Mouse (Mus musculus) intestine, postnatal 0 days (tissue): Measurements from ENCODE around the gene Lypd4. TPM values are rescaled to one million over a fixed set of nuclear protein-coding genes. Genes with fewer than 3 reads are reported as not detected.
"Not testable (repeated sequence)": the region's sequence is repeated elsewhere in the genome, so short reads cannot be mapped to it uniquely, and the experiment has no call there.

Experiments
- ATAC-seq: fragments of 200-750 bp; cut with Nextera tagmentation; 2 replicates; pipeline ENCODE4 v1.8.0; 2017; ENCODE audit warnings: mild to moderate bottlenecking, moderate TSS enrichment, moderate library complexity
- H3K27ac ChIP-seq: fragments of 300-500 bp; sonication (generic); 2 replicates; pipeline ENCODE4 v1.5.1; 2014; ENCODE audit warnings: mild to moderate bottlenecking, low read depth, low read length, moderate library complexity
- H3K27me3 ChIP-seq: fragments of 300-500 bp; sonication (generic); replicated peaks from 2 replicates; pipeline ENCODE4 v1.6.1; 2014; ENCODE audit warnings: low read length, mixed read lengths; ENCODE audit not compliant: control insufficient read depth, insufficient read depth
- H3K36me3 ChIP-seq: fragments of 300-500 bp; sonication (generic); 2 replicates; pipeline ENCODE4 v1.6.1; 2014; ENCODE audit warnings: mild to moderate bottlenecking, moderate library complexity; ENCODE audit not compliant: control insufficient read depth, insufficient read depth
- H3K4me1 ChIP-seq: fragments of 300-500 bp; sonication (generic); replicated peaks from 2 replicates; pipeline ENCODE4 v1.6.1; 2014; ENCODE audit warnings: antibody characterized with exemption, low read length, mixed read lengths; ENCODE audit not compliant: control insufficient read depth, insufficient read depth
- H3K4me2 ChIP-seq: fragments of 300-500 bp; sonication (generic); replicated peaks from 2 replicates; pipeline ENCODE4 v1.6.1; 2014; ENCODE audit warnings: low read depth, mild to moderate bottlenecking, moderate library complexity
- H3K4me3 ChIP-seq: fragments of 300-500 bp; sonication (generic); 2 replicates; pipeline ENCODE4 v1.5.1; 2014; ENCODE audit warnings: low read depth, low read length
- H3K9ac ChIP-seq: fragments of 300-500 bp; sonication (generic); 2 replicates; pipeline ENCODE4 v1.6.1; 2014; ENCODE audit warnings: mild to moderate bottlenecking, low read depth, low read length
- H3K9me3 ChIP-seq: fragments of 300-500 bp; sonication (generic); 2 replicates; pipeline ENCODE4 v1.6.1; 2016; ENCODE audit warnings: mixed run types; ENCODE audit not compliant: control insufficient read depth
- CTCF ChIP-seq: sonication (generic); IDR thresholded peaks from 2 replicates; pipeline ENCODE4 v1.5.1; 2016; ENCODE audit warnings: low read depth, mild to moderate bottlenecking, control low read depth, antibody characterized with exemption, moderate library complexity
- WGBS: fragments of 180-500 bp; shearing (Covaris S2); extraction: QIAGEN DNeasy Blood & Tissue Kit; methylation state at CpG from one replicate; pipeline ENCODE4 v1.1.7; 2014; 5-methylcytosine and 5-hydroxymethylcytosine counted together
- polyA plus RNA-seq: library from polyadenylated mRNA; unstranded; fragments of >200 nt; fragmentation: Nextera tagmentation; extraction: Ambion mirVana; gene quantifications from 2 replicates; pipeline ENCODE4 v1.2.1, GENCODE M21; 2015

The Lypd4 gene
- polyA plus RNA-seq, 1 experiment from 2014 or later: not detected

- no peaks in the 10 kb centered on the region for H3K27me3 ChIP-seq
- 66% methylated on average over 5 of the region's 5 CpGs for WGBS
- no peak overlapping the region for H3K9ac ChIP-seq
- H3K4me3 ChIP-seq: no peak overlapping the region
- no peaks in the 10 kb centered on the region for H3K36me3 ChIP-seq
- no peaks in the 10 kb centered on the region for H3K4me1 ChIP-seq
- no peak for ATAC-seq
- H3K4me2 ChIP-seq: no peak overlapping the region
- H3K9me3 ChIP-seq: no peaks in the 10 kb centered on the region
- TF ChIP-seq CTCF: no peak
- H3K27ac ChIP-seq: no peak overlapping the region
Observed at GRCm38 (mm10) chr7:24897959-24898358, 28.2 kb upstream of the Lypd4 start.

GRCm38 (mm10) chr7:24897224-24897623 is 27.5 kb upstream of the Lypd4 start, which contains the start of gene Cd79a:
Gene Cd79a, plus strand, starts transcription at chr7:24897381.
- Histone ChIP-seq H3K4me3 (no peak within 1 kb of the TSS), H3K36me3 (no peaks in the 10 kb centered on the region), H3K9ac (no peak within 1 kb of the TSS), H3K27me3 (no peaks in the 10 kb centered on the region), H3K9me3 (no peaks in the 10 kb centered on the region), H3K27ac (no peak within 1 kb of the TSS), H3K4me1 (no peaks in the 10 kb centered on the region), H3K4me2 (no peak within 1 kb of the TSS)
- no peak for ATAC-seq
- TF ChIP-seq CTCF: no peak
- WGBS: 71% methylated on average over 12 of the region's 12 CpGs

GRCm38 (mm10) chr7:24896269-24896668 is 26.5 kb upstream of the Lypd4 start:
- H3K4me1 ChIP-seq: no peaks in the 10 kb centered on the region
- no peaks in the 10 kb centered on the region for H3K27me3 ChIP-seq
- H3K4me3 ChIP-seq: no peak overlapping the region
- H3K9me3 ChIP-seq: no peaks in the 10 kb centered on the region
- TF ChIP-seq CTCF: no peak
- 91% methylated on average over 8 of the region's 8 CpGs for WGBS
- no peak overlapping the region for H3K27ac ChIP-seq
- no peak overlapping the region for H3K4me2 ChIP-seq
- no peak overlapping the region for H3K9ac ChIP-seq
- H3K36me3 ChIP-seq: no peaks in the 10 kb centered on the region; the same call in 1 of the 2 replicates
- no peak for ATAC-seq

GRCm38 (mm10) chr7:24895749-24896148 is 26.0 kb upstream of the Lypd4 start:
- H3K36me3 ChIP-seq, H3K9ac ChIP-seq, ATAC-seq, H3K4me3 ChIP-seq, H3K4me2 ChIP-seq, H3K27ac ChIP-seq, H3K4me1 ChIP-seq, H3K27me3 ChIP-seq, H3K9me3 ChIP-seq: not testable (repeated sequence)
- WGBS: 90% methylated on average over 2 of the region's 2 CpGs

- H3K9ac ChIP-seq: no peak overlapping the region
- H3K4me1 ChIP-seq: no peaks in the 10 kb centered on the region
- H3K27me3 ChIP-seq: no peaks in the 10 kb centered on the region
- peaks cover 30% of the 10 kb centered on the region for H3K36me3 ChIP-seq
- H3K9me3 ChIP-seq: no peaks in the 10 kb centered on the region
- no peak overlapping the region for H3K27ac ChIP-seq
- ATAC-seq: no peak
- no peak for TF ChIP-seq CTCF
- WGBS: 58% methylated on average over 2 of the region's 2 CpGs
- H3K4me2 ChIP-seq: no peak overlapping the region
- no peak overlapping the region for H3K4me3 ChIP-seq
Observed at GRCm38 (mm10) chr7:24892125-24892583, 22.4 kb upstream of the Lypd4 start.

- ATAC-seq: no peak
- WGBS: 67% methylated on average over 3 of the region's 3 CpGs
- Histone ChIP-seq H3K9ac (no peak overlapping the region), H3K27ac (no peak overlapping the region), H3K9me3 (no peaks in the 10 kb centered on the region), H3K36me3 (peaks cover 37% of the 10 kb centered on the region), H3K27me3 (no peaks in the 10 kb centered on the region), H3K4me3 (no peak overlapping the region), H3K4me2 (no peak overlapping the region), H3K4me1 (0 out of 2 replicates have a peak, but pooled peaks cover under 1% of the 10 kb centered on the region)
- no peak for TF ChIP-seq CTCF
Observed at GRCm38 (mm10) chr7:24891241-24892124, 21.7 kb upstream of the Lypd4 start.
